Mouse (Mus musculus) heart, embryonic 16.5 days (tissue): ENCODE measurements at regions not wholly inside any gene's neighbourhood (a gene's known extent, or its start where the extent isn't known, plus 50 kb on each side); places are given as distances from the start of the nearest gene placed in this dataset.

Experiments used
- ATAC-seq: fragments of 200-750 bp; cut with Nextera tagmentation; replicated peaks from 2 replicates; pipeline ENCODE4 v1.8.0; 2017; ENCODE audit warnings: moderate number of reproducible peaks; ENCODE audit not compliant: insufficient read depth, low FRiP score; ENCODE audit errors: extremely low read depth
- H3K27ac ChIP-seq: fragments of 300-500 bp; sonication (generic); 2 replicates; pipeline ENCODE4 v1.5.1; 2014; ENCODE audit warnings: mild to moderate bottlenecking, low read length, control low read depth, moderate library complexity
- H3K27me3 ChIP-seq: fragments of 300-500 bp; sonication (generic); 2 replicates; pipeline ENCODE4 v1.6.1; 2014; ENCODE audit warnings: low read length, mixed read lengths; ENCODE audit not compliant: control insufficient read depth, insufficient read depth
- H3K36me3 ChIP-seq: fragments of 300-500 bp; sonication (generic); 2 replicates; pipeline ENCODE4 v1.6.1; 2014; ENCODE audit not compliant: control insufficient read depth, insufficient read depth
- H3K4me1 ChIP-seq: fragments of 300-500 bp; sonication (generic); 2 replicates; pipeline ENCODE4 v1.6.1; 2014; ENCODE audit warnings: low read length, mixed read lengths; ENCODE audit not compliant: control insufficient read depth, insufficient read depth
- H3K4me2 ChIP-seq: fragments of 300-500 bp; sonication (generic); 2 replicates; pipeline ENCODE4 v1.6.1; 2014; ENCODE audit warnings: low read depth, mild to moderate bottlenecking, control low read depth, low read length
- H3K4me3 ChIP-seq: fragments of 300-500 bp; sonication (generic); 2 replicates; pipeline ENCODE4 v1.5.1; 2014; ENCODE audit warnings: mild to moderate bottlenecking, control low read depth, low read length
- H3K9ac ChIP-seq: fragments of 300-500 bp; sonication (generic); 2 replicates; pipeline ENCODE4 v1.6.1; 2014; ENCODE audit warnings: low read length, control low read depth
- H3K9me3 ChIP-seq: fragments of 300-500 bp; sonication (generic); replicated peaks from 2 replicates; pipeline ENCODE4 v1.6.1; 2016; ENCODE audit warnings: low read length; ENCODE audit not compliant: control insufficient read depth
- WGBS: fragments of 180-500 bp; shearing (Covaris S2); extraction: QIAGEN DNeasy Blood & Tissue Kit; methylation state at CpG from one replicate; pipeline ENCODE4 v1.1.7; 2014; 5-methylcytosine and 5-hydroxymethylcytosine counted together

GRCm38 (mm10) chr10:118007846-118008245 lies 133.8 kb upstream of the Mdm1 start:
- 79% methylated on average over 7 of the region's 7 CpGs for WGBS
- Histone ChIP-seq H3K9ac (no peak overlapping the region), H3K27me3 (no peaks in the 10 kb centered on the region), H3K4me2 (no peak overlapping the region), H3K4me3 (no peak overlapping the region), H3K27ac (no peak overlapping the region), H3K36me3 (peaks cover 2% of the 10 kb centered on the region; the same call in 1 of the 2 replicates), H3K9me3 (peaks cover 13% of the 10 kb centered on the region), H3K4me1 (peaks cover 16% of the 10 kb centered on the region)
- ATAC-seq = no peak

GRCm38 (mm10) chr10:118011687-118012567 lies 129.7 kb upstream of the Mdm1 start:
- H3K9me3 ChIP-seq = peaks cover 13% of the 10 kb centered on the region
- 69% methylated on average over 10 of the region's 10 CpGs for WGBS
- no peaks in the 10 kb centered on the region for H3K27me3 ChIP-seq
- no peak for ATAC-seq
- peaks cover 2% of the 10 kb centered on the region; the same call in 1 of the 2 replicates for H3K36me3 ChIP-seq
- H3K9ac ChIP-seq = no peak overlapping the region
- H3K4me3 ChIP-seq = no peak overlapping the region
- no peaks in the 10 kb centered on the region for H3K4me1 ChIP-seq
- H3K27ac ChIP-seq = no peak overlapping the region
- no peak overlapping the region for H3K4me2 ChIP-seq

GRCm38 (mm10) chr10:118028831-118029230 lies 112.8 kb upstream of the Mdm1 start:
- H3K36me3 ChIP-seq = no peaks in the 10 kb centered on the region
- no peak for ATAC-seq
- no peak overlapping the region for H3K9ac ChIP-seq
- no peaks in the 10 kb centered on the region for H3K9me3 ChIP-seq
- no peaks in the 10 kb centered on the region for H3K4me1 ChIP-seq
- no peak overlapping the region for H3K4me2 ChIP-seq
- no peak overlapping the region for H3K27ac ChIP-seq
- no peaks in the 10 kb centered on the region for H3K27me3 ChIP-seq
- WGBS = 80% methylated on average over 9 of the region's 9 CpGs
- H3K4me3 ChIP-seq = no peak overlapping the region

- no peaks in the 10 kb centered on the region for H3K4me1 ChIP-seq
- ATAC-seq = no peak
- H3K36me3 ChIP-seq = no peaks in the 10 kb centered on the region
- no peak overlapping the region for H3K9ac ChIP-seq
- H3K4me3 ChIP-seq = no peak overlapping the region
- H3K27ac ChIP-seq = no peak overlapping the region
- no peaks in the 10 kb centered on the region for H3K9me3 ChIP-seq
- no peaks in the 10 kb centered on the region for H3K27me3 ChIP-seq
- no peak overlapping the region for H3K4me2 ChIP-seq
- WGBS = 81% methylated on average over 14 of the region's 17 CpGs
Measured at GRCm38 (mm10) chr10:118034401-118034800, 107.2 kb upstream of the Mdm1 start.

- Histone ChIP-seq H3K27me3 (no peaks in the 10 kb centered on the region), H3K4me3 (no peak overlapping the region), H3K27ac (no peak overlapping the region), H3K36me3 (no peaks in the 10 kb centered on the region), H3K4me1 (no peaks in the 10 kb centered on the region), H3K9ac (no peak overlapping the region), H3K4me2 (no peak overlapping the region), H3K9me3 (peaks cover 1% of the 10 kb centered on the region; the same call in 1 of the 2 replicates)
- ATAC-seq = no peak
- 85% methylated on average over 13 of the region's 13 CpGs for WGBS
Measured at GRCm38 (mm10) chr10:118035035-118035434, 106.6 kb upstream of the Mdm1 start.

- Histone ChIP-seq H3K36me3 (no peaks in the 10 kb centered on the region), H3K9ac (no peak overlapping the region), H3K4me2 (no peak overlapping the region), H3K4me3 (no peak overlapping the region), H3K27ac (no peak overlapping the region), H3K27me3 (no peaks in the 10 kb centered on the region), H3K4me1 (no peaks in the 10 kb centered on the region), H3K9me3 (peaks cover 5% of the 10 kb centered on the region; the same call in 1 of the 2 replicates)
- 91% methylated on average over 10 of the region's 10 CpGs for WGBS
- ATAC-seq = no peak
Measured at GRCm38 (mm10) chr10:118038465-118038864, 103.1 kb upstream of the Mdm1 start.

- WGBS = 79% methylated on average over 4 of the region's 4 CpGs
- Histone ChIP-seq H3K27ac (no peak overlapping the region), H3K27me3 (no peaks in the 10 kb centered on the region), H3K9ac (no peak overlapping the region), H3K4me1 (no peaks in the 10 kb centered on the region), H3K9me3 (peaks cover 5% of the 10 kb centered on the region; the same call in 1 of the 2 replicates), H3K36me3 (no peaks in the 10 kb centered on the region), H3K4me3 (no peak overlapping the region), H3K4me2 (no peak overlapping the region)
- ATAC-seq = no peak
Measured at GRCm38 (mm10) chr10:118039056-118039455, 102.6 kb upstream of the Mdm1 start.

GRCm38 (mm10) chr10:118041068-118041467 lies 100.5 kb upstream of the Mdm1 start:
- H3K27me3 ChIP-seq = no peaks in the 10 kb centered on the region
- H3K27ac ChIP-seq = no peak overlapping the region
- H3K4me2 ChIP-seq = no peak overlapping the region
- peaks cover 5% of the 10 kb centered on the region; the same call in 1 of the 2 replicates for H3K9me3 ChIP-seq
- H3K4me3 ChIP-seq = no peak overlapping the region
- H3K36me3 ChIP-seq = no peaks in the 10 kb centered on the region
- H3K4me1 ChIP-seq = no peaks in the 10 kb centered on the region
- ATAC-seq = no peak
- 84% methylated on average over 3 of the region's 3 CpGs for WGBS
- H3K9ac ChIP-seq = no peak overlapping the region

- 41% methylated on average over 13 of the region's 13 CpGs for WGBS
- Histone ChIP-seq H3K27ac (no peak overlapping the region), H3K9me3 (peaks cover 5% of the 10 kb centered on the region; the same call in 1 of the 2 replicates), H3K27me3 (no peaks in the 10 kb centered on the region), H3K4me1 (no peaks in the 10 kb centered on the region), H3K9ac (no peak overlapping the region), H3K4me2 (0 out of 2 replicates have a peak overlapping the region, but pooled peaks have one; percentile 12), H3K36me3 (no peaks in the 10 kb centered on the region), H3K4me3 (no peak overlapping the region)
- 0 out of 2 replicates have a peak, but pooled peaks have one; percentile 18 for ATAC-seq
Measured at GRCm38 (mm10) chr10:118043761-118044160, 97.8 kb upstream of the Mdm1 start.
